Mouse (Mus musculus) right cerebral cortex, postnatal 14 days (tissue): ENCODE measurements around the gene Sec14l1.

Experiments
- DNase-seq: peaks from one replicate; pipeline ENCODE4 v3.0.0; 2022

The Sec14l1 gene

GRCm38 (mm10) chr11:117191524-117191923, 76.6 kb downstream of the Sec14l1 start:
- no peak for DNase-seq

GRCm38 (mm10) chr11:117194475-117194937, 79.5 kb downstream of the Sec14l1 start:
- no peak for DNase-seq

- DNase-seq, result no peak
These were observed 80.6 kb downstream of the Sec14l1 start for GRCm38 (mm10) chr11:117195616-117196015.

GRCm38 (mm10) chr11:117196681-117197080, 81.7 kb downstream of the Sec14l1 start:
- DNase-seq, result no peak

- DNase-seq, result no peak
These were observed 83.2 kb downstream of the Sec14l1 start for GRCm38 (mm10) chr11:117198122-117198521.

GRCm38 (mm10) chr11:117199282-117200175, 84.6 kb downstream of the Sec14l1 start, which contains the start of gene Sept9:
TSS of gene Sept9 (plus strand) at chr11:117199661.
- no peak for DNase-seq

GRCm38 (mm10) chr11:117201846-117202245, 86.9 kb downstream of the Sec14l1 start:
- DNase-seq, result no peak

GRCm38 (mm10) chr11:117204606-117205005, 89.6 kb downstream of the Sec14l1 start:
- DNase-seq, result no peak

GRCm38 (mm10) chr11:117205042-117205441, 90.1 kb downstream of the Sec14l1 start:
- DNase-seq, result no peak

GRCm38 (mm10) chr11:117205447-117205846, 90.5 kb downstream of the Sec14l1 start:
- DNase-seq, result no peak

GRCm38 (mm10) chr11:117207436-117207835, 92.5 kb downstream of the Sec14l1 start:
- DNase-seq, result no peak

GRCm38 (mm10) chr11:117208151-117208673, 93.2 kb downstream of the Sec14l1 start:
- DNase-seq, result no peak
